Mouse (Mus musculus): ENCODE results near the gene Gfy. TPM values are rescaled to one million over a fixed set of nuclear protein-coding genes. Genes with fewer than 3 reads are reported as not detected.

Gene Gfy
- not detected in 2 replicates for polyA plus RNA-seq (2014; fragmentation: Nextera tagmentation; extraction: Ambion mirVana)

- 30% methylated on average over 7 of the region's 7 CpGs for WGBS (ENCODE audit: insufficient replicate concordance)
- Histone ChIP-seq H3K9ac (ENCODE audit: low read depth, low read length) (no peak within 1 kb of the TSS), H3K4me1 (ENCODE audit: control insufficient read depth, insufficient read depth, low read length) (peaks cover 22% of the 10 kb centered on the region; the same call in 1 of the 2 replicates), H3K9me3 (replicated peaks; ENCODE audit: control insufficient read depth, low read length) (no peaks in the 10 kb centered on the region), H3K27me3 (ENCODE audit: control insufficient read depth, insufficient read depth, low read length) (peaks cover 99% of the 10 kb centered on the region), H3K4me2 (no peak within 1 kb of the TSS), H3K27ac (ENCODE audit: low read depth, low read length) (no peak within 1 kb of the TSS), H3K36me3 (ENCODE audit: control insufficient read depth, insufficient read depth, low read length) (no peaks in the 10 kb centered on the region), H3K4me3 (ENCODE audit: low read depth, low read length) (no peak within 1 kb of the TSS)
- no peak for ATAC-seq (replicated peaks; ENCODE audit: insufficient number of reproducible peaks, low FRiP score, low TSS enrichment)
Observed at GRCm38 (mm10) chr7:45179469-45179868, at the start of gene Gfy. Gene Gfy (minus strand): TSS chr7:45179569.

GRCm38 (mm10) chr7:45229046-45229445, 49.7 kb upstream of the Gfy start:
- no peak overlapping the region for H3K9ac ChIP-seq (ENCODE audit: low read depth, low read length)
- peaks cover 18% of the 10 kb centered on the region for H3K4me1 ChIP-seq (ENCODE audit: control insufficient read depth, insufficient read depth, low read length)
- no peak overlapping the region for H3K4me3 ChIP-seq (ENCODE audit: low read depth, low read length)
- no peaks in the 10 kb centered on the region for H3K9me3 ChIP-seq (replicated peaks; ENCODE audit: control insufficient read depth, low read length)
- no peaks in the 10 kb centered on the region for H3K27me3 ChIP-seq (ENCODE audit: control insufficient read depth, insufficient read depth, low read length)
- no peak for ATAC-seq (replicated peaks; ENCODE audit: insufficient number of reproducible peaks, low FRiP score, low TSS enrichment)
- no peak overlapping the region for H3K4me2 ChIP-seq
- peaks cover 63% of the 10 kb centered on the region for H3K36me3 ChIP-seq (ENCODE audit: control insufficient read depth, insufficient read depth, low read length)
- WGBS (ENCODE audit: insufficient replicate concordance) = 88% methylated on average over 8 of the region's 8 CpGs
- H3K27ac ChIP-seq (ENCODE audit: low read depth, low read length) = no peak overlapping the region

GRCm38 (mm10) chr7:45228548-45228947, 49.2 kb upstream of the Gfy start:
- H3K4me3 ChIP-seq (ENCODE audit: low read depth, low read length) = no peak overlapping the region
- no peak overlapping the region for H3K4me2 ChIP-seq
- H3K27ac ChIP-seq (ENCODE audit: low read depth, low read length) = no peak overlapping the region
- no peaks in the 10 kb centered on the region for H3K27me3 ChIP-seq (ENCODE audit: control insufficient read depth, insufficient read depth, low read length)
- no peak overlapping the region for H3K9ac ChIP-seq (ENCODE audit: low read depth, low read length)
- H3K36me3 ChIP-seq (ENCODE audit: control insufficient read depth, insufficient read depth, low read length) = peaks cover 66% of the 10 kb centered on the region
- WGBS (ENCODE audit: insufficient replicate concordance) = 85% methylated on average over 18 of the region's 18 CpGs
- H3K4me1 ChIP-seq (ENCODE audit: control insufficient read depth, insufficient read depth, low read length) = peaks cover 13% of the 10 kb centered on the region
- no peaks in the 10 kb centered on the region for H3K9me3 ChIP-seq (replicated peaks; ENCODE audit: control insufficient read depth, low read length)
- ATAC-seq (replicated peaks; ENCODE audit: insufficient number of reproducible peaks, low FRiP score, low TSS enrichment) = no peak

DNA sequence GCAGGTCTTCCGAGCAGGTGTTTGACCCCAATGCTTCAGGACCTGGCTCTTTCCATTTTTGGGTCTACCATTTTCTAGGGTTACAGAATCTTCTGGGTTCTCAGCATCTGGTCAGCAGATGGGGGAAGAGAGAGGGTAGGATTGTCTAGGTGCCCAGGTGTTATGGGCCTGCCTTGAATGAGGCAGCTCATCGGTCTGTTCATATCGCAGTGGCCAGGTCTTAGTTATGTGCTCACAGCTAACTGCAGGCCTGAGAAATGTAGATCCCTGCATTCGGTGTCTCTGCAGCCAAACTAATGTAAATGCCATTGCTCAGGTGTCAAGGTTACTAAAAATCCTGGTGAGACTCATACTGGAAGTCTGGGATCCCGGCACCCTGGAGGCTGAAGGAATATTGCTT, 47.1 kb upstream of the Gfy start:
- H3K27me3 ChIP-seq (ENCODE audit: control insufficient read depth, insufficient read depth, low read length) = no peaks in the 10 kb centered on the region
- no peaks in the 10 kb centered on the region for H3K4me1 ChIP-seq (ENCODE audit: control insufficient read depth, insufficient read depth, low read length)
- no peak overlapping the region for H3K27ac ChIP-seq (ENCODE audit: low read depth, low read length)
- H3K9ac ChIP-seq (ENCODE audit: low read depth, low read length) = no peak overlapping the region
- no peak for ATAC-seq (replicated peaks; ENCODE audit: insufficient number of reproducible peaks, low FRiP score, low TSS enrichment)
- H3K4me3 ChIP-seq (ENCODE audit: low read depth, low read length) = no peak overlapping the region
- H3K36me3 ChIP-seq (ENCODE audit: control insufficient read depth, insufficient read depth, low read length) = peaks cover 64% of the 10 kb centered on the region
- 93% methylated on average over 5 of the region's 5 CpGs for WGBS (ENCODE audit: insufficient replicate concordance)
- no peaks in the 10 kb centered on the region for H3K9me3 ChIP-seq (replicated peaks; ENCODE audit: control insufficient read depth, low read length)
- no peak overlapping the region for H3K4me2 ChIP-seq

DNA sequence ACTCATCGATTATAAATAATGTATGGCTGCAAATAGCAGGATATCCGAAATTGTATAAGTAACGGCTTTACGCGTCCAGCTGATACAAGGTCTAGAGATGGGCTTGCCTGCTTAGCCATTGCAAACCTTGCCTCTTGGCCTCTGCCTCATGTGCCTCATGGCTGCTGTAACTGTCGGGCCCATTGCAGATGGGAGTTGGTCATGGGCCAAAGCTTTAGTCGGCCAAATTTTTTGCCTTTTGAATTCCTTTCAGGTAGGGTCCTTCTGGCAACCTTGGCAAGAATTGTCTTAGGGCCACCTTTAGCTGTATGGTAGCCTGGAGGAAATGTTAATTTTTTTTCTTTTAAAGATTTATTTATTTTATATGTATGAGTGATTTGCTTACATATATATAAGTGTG, 45.5 kb upstream of the Gfy start:
- Histone ChIP-seq H3K4me1 (ENCODE audit: control insufficient read depth, insufficient read depth, low read length) (no peaks in the 10 kb centered on the region), H3K9ac (ENCODE audit: low read depth, low read length) (no peak overlapping the region), H3K27ac (ENCODE audit: low read depth, low read length) (no peak overlapping the region), H3K36me3 (ENCODE audit: control insufficient read depth, insufficient read depth, low read length) (peaks cover 70% of the 10 kb centered on the region), H3K27me3 (ENCODE audit: control insufficient read depth, insufficient read depth, low read length) (no peaks in the 10 kb centered on the region), H3K4me3 (ENCODE audit: low read depth, low read length) (no peak overlapping the region), H3K9me3 (replicated peaks; ENCODE audit: control insufficient read depth, low read length) (no peaks in the 10 kb centered on the region), H3K4me2 (no peak overlapping the region)
- ATAC-seq (replicated peaks; ENCODE audit: insufficient number of reproducible peaks, low FRiP score, low TSS enrichment) = no peak
- WGBS (ENCODE audit: insufficient replicate concordance) = 92% methylated on average over 7 of the region's 7 CpGs

DNA sequence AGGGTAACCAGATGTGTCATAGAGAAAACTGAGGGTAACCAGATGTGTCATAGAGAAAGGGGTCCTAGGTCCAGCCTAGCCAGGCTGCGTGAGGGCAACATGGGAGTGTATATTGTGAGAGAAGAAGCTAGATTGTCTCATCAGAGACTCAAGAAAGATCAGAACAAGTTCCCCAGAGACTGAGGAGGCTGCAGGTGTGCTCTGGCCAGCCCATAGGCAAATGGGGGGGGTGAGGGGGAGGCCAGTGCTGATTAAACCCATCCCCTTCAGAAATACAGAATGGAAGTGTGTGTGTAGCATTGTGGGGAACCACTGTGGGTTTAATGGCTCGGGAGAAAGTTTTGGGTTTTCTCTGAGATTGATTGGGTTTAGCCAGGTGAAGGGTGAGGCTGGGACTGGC, 42.3 kb upstream of the Gfy start:
- peaks cover 62% of the 10 kb centered on the region for H3K36me3 ChIP-seq (ENCODE audit: control insufficient read depth, insufficient read depth, low read length)
- H3K9me3 ChIP-seq (replicated peaks; ENCODE audit: control insufficient read depth, low read length) = no peaks in the 10 kb centered on the region
- H3K4me2 ChIP-seq = no peak overlapping the region
- no peak overlapping the region for H3K4me3 ChIP-seq (ENCODE audit: low read depth, low read length)
- no peak overlapping the region for H3K27ac ChIP-seq (ENCODE audit: low read depth, low read length)
- ATAC-seq (replicated peaks; ENCODE audit: insufficient number of reproducible peaks, low FRiP score, low TSS enrichment) = no peak
- H3K9ac ChIP-seq (ENCODE audit: low read depth, low read length) = no peak overlapping the region; the same call in 1 of the 2 replicates
- WGBS (ENCODE audit: insufficient replicate concordance) = 75% methylated on average over 2 of the region's 2 CpGs
- peaks cover 14% of the 10 kb centered on the region for H3K4me1 ChIP-seq (ENCODE audit: control insufficient read depth, insufficient read depth, low read length)
- no peaks in the 10 kb centered on the region for H3K27me3 ChIP-seq (ENCODE audit: control insufficient read depth, insufficient read depth, low read length)

- Histone ChIP-seq H3K27me3 (ENCODE audit: control insufficient read depth, insufficient read depth, low read length) (peaks cover 5% of the 10 kb centered on the region), H3K4me3 (ENCODE audit: low read depth, low read length) (peak overlapping the region; percentile 86), H3K27ac (ENCODE audit: low read depth, low read length) (peak overlapping the region; percentile 97), H3K4me1 (ENCODE audit: control insufficient read depth, insufficient read depth, low read length) (peaks cover 17% of the 10 kb centered on the region), H3K9ac (ENCODE audit: low read depth, low read length) (peak overlapping the region; percentile 99), H3K9me3 (replicated peaks; ENCODE audit: control insufficient read depth, low read length) (no peaks in the 10 kb centered on the region), H3K4me2 (peak overlapping the region; percentile 88), H3K36me3 (ENCODE audit: control insufficient read depth, insufficient read depth, low read length) (peaks cover 32% of the 10 kb centered on the region)
- under 1% methylated on average over 12 of the region's 13 CpGs for WGBS (ENCODE audit: insufficient replicate concordance)
- peak; percentile 74 for ATAC-seq (replicated peaks; ENCODE audit: insufficient number of reproducible peaks, low FRiP score, low TSS enrichment)
Observed at GRCm38 (mm10) chr7:45216442-45217183, 37.2 kb upstream of the Gfy start.

- H3K4me3 ChIP-seq (ENCODE audit: low read depth, low read length) = peak within 1 kb of the TSS; percentile 86
- peaks cover 23% of the 10 kb centered on the region for H3K4me1 ChIP-seq (ENCODE audit: control insufficient read depth, insufficient read depth, low read length)
- H3K36me3 ChIP-seq (ENCODE audit: control insufficient read depth, insufficient read depth, low read length) = peaks cover 28% of the 10 kb centered on the region
- H3K27ac ChIP-seq (ENCODE audit: low read depth, low read length) = peak within 1 kb of the TSS; percentile 97
- H3K9ac ChIP-seq (ENCODE audit: low read depth, low read length) = peak within 1 kb of the TSS; percentile 99
- ATAC-seq (replicated peaks; ENCODE audit: insufficient number of reproducible peaks, low FRiP score, low TSS enrichment) = peak; percentile 43
- peaks cover 9% of the 10 kb centered on the region for H3K27me3 ChIP-seq (ENCODE audit: control insufficient read depth, insufficient read depth, low read length)
- H3K9me3 ChIP-seq (replicated peaks; ENCODE audit: control insufficient read depth, low read length) = no peaks in the 10 kb centered on the region
- under 1% methylated on average over 54 of the region's 55 CpGs for WGBS (ENCODE audit: insufficient replicate concordance)
- H3K4me2 ChIP-seq = peak within 1 kb of the TSS; percentile 88
Observed at GRCm38 (mm10) chr7:45215673-45216441, 36.5 kb upstream of the Gfy start, which contains the start of gene Tead2. Gene Tead2 (plus strand): TSS chr7:45215753.

Data from heart, embryonic 11.5 days (tissue).